Mouse (Mus musculus): ENCODE measurements around the gene Cog1.

DNA sequence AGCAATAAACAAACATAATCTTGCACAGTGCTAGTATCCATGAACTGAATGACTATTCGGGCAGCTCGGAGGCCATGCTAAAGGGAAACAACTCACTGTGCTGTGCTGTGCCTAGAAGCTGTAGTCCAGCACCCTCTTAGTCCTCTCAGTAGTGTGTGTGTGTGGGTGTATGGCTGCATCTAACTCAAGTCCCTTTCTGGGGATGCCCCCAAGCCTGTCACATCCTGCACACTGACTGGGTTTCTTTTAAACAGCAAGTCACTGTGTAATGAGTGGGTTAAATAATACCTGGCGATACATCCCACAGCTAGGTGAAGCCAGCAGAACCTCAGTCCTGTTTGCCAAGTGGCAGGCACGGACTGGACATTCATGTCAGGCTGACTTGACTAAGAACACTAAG, 9.8 kb downstream of the Cog1 start:
- TF ChIP-seq CTCF (IDR thresholded peaks at IDR 0.05; ENCODE audit: low read depth, low read length) (no peak), EP300 (IDR thresholded peaks at IDR 0.05; ENCODE audit: insufficient read depth, low read depth, low read length) (no peak)

Data from ES-Bruce4 (cell line).